Mouse (Mus musculus) kidney, embryonic 16.5 days (tissue): ENCODE results near the gene Rin3. TPM values are rescaled to one million over a fixed set of nuclear protein-coding genes. Genes with fewer than 3 reads are reported as not detected.
"Not testable (repeated sequence)": the region's sequence is repeated elsewhere in the genome, so short reads cannot be mapped to it uniquely, and the experiment has no call there.

Source experiments
- ATAC-seq: fragments of 200-750 bp; cut with Nextera tagmentation; 2 replicates; pipeline ENCODE4 v1.8.0; 2017; ENCODE audit warnings: moderate TSS enrichment; ENCODE audit not compliant: low FRiP score, low TSS enrichment
- H3K27ac ChIP-seq: fragments of 300-500 bp; sonication (generic); 2 replicates; pipeline ENCODE4 v1.5.1; 2014; ENCODE audit warnings: low read length
- H3K27me3 ChIP-seq: fragments of 300-500 bp; sonication (generic); 2 replicates; pipeline ENCODE4 v1.6.1; 2014; ENCODE audit warnings: low read length, control low read depth, mixed read lengths; ENCODE audit not compliant: insufficient read depth
- H3K36me3 ChIP-seq: fragments of 300-500 bp; sonication (generic); 2 replicates; pipeline ENCODE4 v1.6.1; 2014; ENCODE audit warnings: low read length, control low read depth, mixed read lengths; ENCODE audit not compliant: insufficient read depth
- H3K4me1 ChIP-seq: fragments of 300-500 bp; sonication (generic); 2 replicates; pipeline ENCODE4 v1.6.1; 2014; ENCODE audit warnings: low read length, control low read depth, mixed read lengths; ENCODE audit not compliant: insufficient read depth
- H3K4me2 ChIP-seq: fragments of 300-500 bp; sonication (generic); replicated peaks from 2 replicates; pipeline ENCODE4 v1.6.1; 2014; ENCODE audit warnings: low read depth, low read length
- H3K4me3 ChIP-seq: fragments of 300-500 bp; sonication (generic); 2 replicates; pipeline ENCODE4 v1.5.1; 2014; ENCODE audit warnings: mild to moderate bottlenecking, low read length
- H3K9ac ChIP-seq: fragments of 300-500 bp; sonication (generic); replicated peaks from 2 replicates; pipeline ENCODE4 v1.6.1; 2014; ENCODE audit warnings: low read length
- H3K9me3 ChIP-seq: fragments of 300-500 bp; sonication (generic); 2 replicates; pipeline ENCODE4 v1.6.1; 2016; ENCODE audit warnings: low read length, control low read depth
- WGBS: fragments of 180-500 bp; shearing (Covaris S2); extraction: QIAGEN DNeasy Blood & Tissue Kit; methylation state at CpG from one replicate; pipeline ENCODE4 v1.1.7; 2014; 5-methylcytosine and 5-hydroxymethylcytosine counted together
- polyA plus RNA-seq: library from polyadenylated mRNA; unstranded; fragments of >200 nt; fragmentation: Nextera tagmentation; extraction: Ambion mirVana; gene quantifications from 2 replicates; pipeline ENCODE4 v1.2.1, GENCODE M21; 2015

The Rin3 gene
- polyA plus RNA-seq, 1 experiment from 2014 or later: 9.1 TPM

- Histone ChIP-seq H3K36me3 (no peaks in the 10 kb centered on the region), H3K27ac (no peak overlapping the region), H3K4me1 (peaks cover 12% of the 10 kb centered on the region), H3K27me3 (no peaks in the 10 kb centered on the region), H3K4me2 (no peak overlapping the region), H3K9me3 (peaks cover 10% of the 10 kb centered on the region; the same call in 1 of the 2 replicates), H3K4me3 (no peak overlapping the region), H3K9ac (no peak overlapping the region)
- ATAC-seq: no peak
- 54% methylated on average over 7 of the region's 7 CpGs for WGBS
Observed at GRCm38 (mm10) chr12:102275833-102276443, 6.9 kb upstream of the Rin3 start.

GRCm38 (mm10) chr12:102280290-102280689 is 2.6 kb upstream of the Rin3 start:
- H3K4me2 ChIP-seq, H3K27ac ChIP-seq, H3K27me3 ChIP-seq, H3K4me3 ChIP-seq, H3K36me3 ChIP-seq, ATAC-seq, H3K9ac ChIP-seq: not testable (repeated sequence)
- WGBS: 44% methylated on average over 4 of the region's 4 CpGs
- Histone ChIP-seq H3K4me1 (peaks cover 25% of the 10 kb centered on the region), H3K9me3 (peaks cover 10% of the 10 kb centered on the region; the same call in 1 of the 2 replicates)

- 62% methylated on average over 7 of the region's 7 CpGs for WGBS
- peaks cover 31% of the 10 kb centered on the region for H3K4me1 ChIP-seq
- H3K9ac ChIP-seq: no peak overlapping the region
- H3K9me3 ChIP-seq: peaks cover 10% of the 10 kb centered on the region; the same call in 1 of the 2 replicates
- no peaks in the 10 kb centered on the region for H3K36me3 ChIP-seq
- no peak overlapping the region for H3K27ac ChIP-seq
- H3K27me3 ChIP-seq: no peaks in the 10 kb centered on the region
- no peak overlapping the region for H3K4me2 ChIP-seq
- no peak overlapping the region for H3K4me3 ChIP-seq
- ATAC-seq: no peak
Observed at GRCm38 (mm10) chr12:102280867-102281503, 1.9 kb upstream of the Rin3 start.

GRCm38 (mm10) chr12:102282126-102282525 is 722 bp upstream of the Rin3 start:
- Histone ChIP-seq H3K9ac (no peak overlapping the region), H3K4me1 (peaks cover 39% of the 10 kb centered on the region), H3K4me3 (no peak overlapping the region), H3K27me3 (no peaks in the 10 kb centered on the region), H3K36me3 (no peaks in the 10 kb centered on the region), H3K9me3 (peaks cover 10% of the 10 kb centered on the region; the same call in 1 of the 2 replicates), H3K4me2 (peak overlapping the region; percentile 91; the same call in 1 of the 2 replicates), H3K27ac (no peak overlapping the region)
- 75% methylated on average over 2 of the region's 2 CpGs for WGBS
- no peak for ATAC-seq

GRCm38 (mm10) chr12:102283483-102284266 is 827 bp downstream of the Rin3 start:
- WGBS: 7% methylated on average over 20 of the region's 24 CpGs
- Histone ChIP-seq H3K27me3 (no peaks in the 10 kb centered on the region), H3K4me3 (peak overlapping the region; percentile 62), H3K4me2 (peak overlapping the region; percentile 91), H3K36me3 (no peaks in the 10 kb centered on the region), H3K9me3 (peaks cover 2% of the 10 kb centered on the region; the same call in 1 of the 2 replicates), H3K4me1 (peaks cover 52% of the 10 kb centered on the region), H3K9ac (peak overlapping the region; percentile 84), H3K27ac (peak overlapping the region; percentile 78; the same call in 1 of the 2 replicates)
- ATAC-seq: peak; percentile 76

- Histone ChIP-seq H3K4me3 (peak overlapping the region; percentile 62), H3K4me2 (peak overlapping the region; percentile 91), H3K27me3 (no peaks in the 10 kb centered on the region), H3K9ac (peak overlapping the region; percentile 84), H3K27ac (no peak overlapping the region), H3K4me1 (peaks cover 52% of the 10 kb centered on the region), H3K9me3 (no peaks in the 10 kb centered on the region), H3K36me3 (no peaks in the 10 kb centered on the region)
- 27% methylated on average over 9 of the region's 9 CpGs for WGBS
- ATAC-seq: no peak
Observed at GRCm38 (mm10) chr12:102284267-102284610, 1.4 kb downstream of the Rin3 start.

- H3K9me3 ChIP-seq: no peaks in the 10 kb centered on the region
- H3K9ac ChIP-seq: no peak overlapping the region; the same call in 1 of the 2 replicates
- H3K4me1 ChIP-seq: peaks cover 52% of the 10 kb centered on the region
- WGBS: 37% methylated on average over 3 of the region's 3 CpGs
- ATAC-seq: no peak
- no peaks in the 10 kb centered on the region for H3K36me3 ChIP-seq
- peak overlapping the region; percentile 91 for H3K4me2 ChIP-seq
- peak overlapping the region; percentile 62 for H3K4me3 ChIP-seq
- no peak overlapping the region for H3K27ac ChIP-seq
- no peaks in the 10 kb centered on the region for H3K27me3 ChIP-seq
Observed at GRCm38 (mm10) chr12:102284618-102285159, 1.8 kb downstream of the Rin3 start.

GRCm38 (mm10) chr12:102285318-102285717 is 2.5 kb downstream of the Rin3 start:
- H3K4me3 ChIP-seq: no peak overlapping the region
- no peak overlapping the region for H3K9ac ChIP-seq
- H3K9me3 ChIP-seq: no peaks in the 10 kb centered on the region
- H3K27me3 ChIP-seq: no peaks in the 10 kb centered on the region
- peak overlapping the region; percentile 91; the same call in 1 of the 2 replicates for H3K4me2 ChIP-seq
- no peak overlapping the region for H3K27ac ChIP-seq
- 74% methylated on average over 6 of the region's 6 CpGs for WGBS
- H3K36me3 ChIP-seq: no peaks in the 10 kb centered on the region
- H3K4me1 ChIP-seq: peaks cover 52% of the 10 kb centered on the region
- ATAC-seq: no peak

- 69% methylated on average over 5 of the region's 5 CpGs for WGBS
- no peak overlapping the region for H3K4me2 ChIP-seq
- peaks cover 53% of the 10 kb centered on the region for H3K4me1 ChIP-seq
Observed at GRCm38 (mm10) chr12:102285779-102286178, 2.9 kb downstream of the Rin3 start.

More at GRCm38 (mm10) chr12:102285779-102286178, 2.9 kb downstream of the Rin3 start:
- H3K27ac ChIP-seq: no peak overlapping the region
- H3K27me3 ChIP-seq: no peaks in the 10 kb centered on the region
- H3K36me3 ChIP-seq: no peaks in the 10 kb centered on the region
- no peaks in the 10 kb centered on the region for H3K9me3 ChIP-seq
- H3K4me3 ChIP-seq: no peak overlapping the region
- no peak overlapping the region for H3K9ac ChIP-seq
- ATAC-seq: no peak
